Mouse (Mus musculus): ENCODE results near the gene Mettl4.

Gene Mettl4

GRCm38 (mm10) chr17:94749466-94750135 lies at the start of gene Mettl4:
TSS of gene Mettl4 (minus strand) at chr17:94750019.
- DNase-seq (ENCODE audit: extremely low spot score, low read depth, low spot score): peak; percentile 82

GRCm38 (mm10) chr17:94778871-94779482 lies 29.2 kb upstream of the Mettl4 start:
- no peak for DNase-seq (ENCODE audit: extremely low spot score, low read depth, low spot score)

- no peak for DNase-seq (ENCODE audit: extremely low spot score, low read depth, low spot score)
Observed at GRCm38 (mm10) chr17:94768491-94768890, 18.7 kb upstream of the Mettl4 start.

- no peak for DNase-seq (ENCODE audit: extremely low spot score, low read depth, low spot score)
Observed at GRCm38 (mm10) chr17:94764711-94765110, 14.9 kb upstream of the Mettl4 start.

GRCm38 (mm10) chr17:94764011-94764410 lies 14.2 kb upstream of the Mettl4 start:
- no peak for DNase-seq (ENCODE audit: extremely low spot score, low read depth, low spot score)

GRCm38 (mm10) chr17:94762405-94762804 lies 12.6 kb upstream of the Mettl4 start:
- DNase-seq (ENCODE audit: extremely low spot score, low read depth, low spot score): no peak

GRCm38 (mm10) chr17:94750136-94750729 lies 414 bp upstream of the Mettl4 start:
- no peak for DNase-seq (ENCODE audit: extremely low spot score, low read depth, low spot score)

- DNase-seq (ENCODE audit: extremely low spot score, low read depth, low spot score): no peak
Observed at GRCm38 (mm10) chr17:94738173-94738572, 11.6 kb downstream of the Mettl4 start.

GRCm38 (mm10) chr17:94735885-94736284 lies 13.9 kb downstream of the Mettl4 start:
- DNase-seq (ENCODE audit: extremely low spot score, low read depth, low spot score): no peak

GRCm38 (mm10) chr17:94735437-94735836 lies 14.4 kb downstream of the Mettl4 start:
- peak; percentile 3 for DNase-seq (ENCODE audit: extremely low spot score, low read depth, low spot score)

- DNase-seq (ENCODE audit: extremely low spot score, low read depth, low spot score): peak; percentile 35
Observed at GRCm38 (mm10) chr17:94730416-94730815, 19.4 kb downstream of the Mettl4 start.

GRCm38 (mm10) chr17:94726750-94727149 lies 23.1 kb downstream of the Mettl4 start:
- no peak for DNase-seq (ENCODE audit: extremely low spot score, low read depth, low spot score)

- DNase-seq (ENCODE audit: extremely low spot score, low read depth, low spot score): no peak
Observed at GRCm38 (mm10) chr17:94673515-94674317, 76.1 kb downstream of the Mettl4 start.
